Mouse (Mus musculus) CH12.LX (cell line): ENCODE measurements at regions not wholly inside any gene's neighbourhood (a gene's known extent, or its start where the extent isn't known, plus 50 kb on each side); places are given as distances from the start of the nearest gene placed in this dataset.

Experiments
- CTCF ChIP-seq, 2 experiments: IDR thresholded peaks in 1 of 2; conservative IDR thresholded peaks in 1 of 2; 2 replicates each; pipeline ENCODE4 v1.5.1; 2011 to 2012; ENCODE audit warnings: low read depth in 2 of 2, low read length in 2 of 2, improper control_type of control experiment in 1 of 2, inconsistent platforms in 1 of 2, mild to moderate bottlenecking in 1 of 2, moderate library complexity in 1 of 2
- E2F4 ChIP-seq: IDR thresholded peaks from 2 replicates; pipeline ENCODE4 v1.6.1; 2011; ENCODE audit warnings: low read depth, low read length, improper control_type of control experiment; ENCODE audit not compliant: insufficient replicate concordance
- JUND ChIP-seq: conservative IDR thresholded peaks from 2 replicates; pipeline ENCODE4 v1.6.1; 2011; ENCODE audit warnings: low read depth, low read length, improper control_type of control experiment
- POLR2A ChIP-seq: IDR thresholded peaks from 2 replicates; pipeline ENCODE4 v1.6.1; 2011; ENCODE audit warnings: low read depth, mild to moderate bottlenecking, improper control_type of control experiment, low read length
- RAD21 ChIP-seq: IDR thresholded peaks from 2 replicates; pipeline ENCODE4 v1.6.1; 2011; ENCODE audit warnings: low read depth, mild to moderate bottlenecking, low read length, improper control_type of control experiment, moderate library complexity
- SMC3 ChIP-seq: IDR thresholded peaks from 2 replicates; pipeline ENCODE4 v1.6.1; 2011; ENCODE audit warnings: low read depth, low read length, improper control_type of control experiment
- ZMIZ1 ChIP-seq: IDR thresholded peaks from 2 replicates; pipeline ENCODE4 v1.6.1; 2012; ENCODE audit warnings: low read depth, mild to moderate bottlenecking, inconsistent platforms, low read length, improper control_type of control experiment

DNA sequence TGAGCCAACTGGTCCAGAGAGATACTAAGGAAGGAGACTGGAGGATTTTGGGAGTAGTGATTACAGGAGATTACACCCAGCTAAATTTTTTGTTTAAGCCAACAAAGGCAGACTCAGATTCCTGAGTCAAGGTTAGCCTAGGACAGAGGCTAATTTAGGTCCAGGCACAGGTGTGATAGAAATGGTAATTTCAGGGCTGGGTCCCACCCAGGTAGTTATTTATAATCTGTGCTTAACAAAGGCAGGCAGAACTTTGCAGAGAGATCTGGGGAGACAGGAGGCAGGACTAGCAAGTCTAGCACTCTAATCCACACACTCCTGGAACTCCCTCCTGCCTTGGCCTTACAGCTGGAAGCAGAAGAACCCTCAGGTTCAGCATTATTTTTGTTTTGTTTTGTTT is 172.4 kb downstream of the Iqub start:
- TF ChIP-seq SMC3 (no peak), JUND (no peak), CTCF (conservative IDR thresholded peaks at IDR 0.05 in 1 of 2, IDR thresholded peaks at IDR 0.05 in 1 of 2; ENCODE audit: low read depth in 2 of 2, low read length in 2 of 2) (no peak), POLR2A (no peak), E2F4 (no peak), RAD21 (no peak), ZMIZ1 (no peak)
